ENCODE assay signal across 9 mouse cellular contexts in the genomic region with DNA sequence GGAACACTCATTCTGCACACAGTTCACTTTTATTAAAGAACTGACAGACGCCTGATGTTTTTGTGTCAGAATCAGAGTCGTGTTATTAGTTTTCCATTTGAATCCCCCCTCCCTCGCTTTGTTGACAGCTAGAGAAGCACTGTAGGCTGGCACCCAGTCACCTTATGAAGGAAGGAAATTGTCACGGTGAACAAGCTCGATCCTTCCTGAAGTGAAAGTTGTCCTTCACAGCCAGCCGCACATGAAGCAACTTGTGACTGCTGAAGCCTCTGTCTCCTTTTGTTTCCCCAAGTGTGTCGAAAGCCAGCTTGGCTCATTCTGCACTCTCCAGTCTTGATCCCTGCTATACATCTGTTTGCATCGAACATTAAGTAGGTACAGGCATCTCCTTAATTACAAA.
DNase-seq lines count a peak whose midpoint lies in the region; ATAC-seq lines count a peak whose summit lies in the region.
"Had no signal": no experiment of that assay in that cellular context is flagged by ENCODE, and none has a peak within 500 bp of the region (broad histone marks: within the 10 kb centered on the region; RNA-seq: fewer than 3 reads in every experiment).

No protein-coding gene starts in this region.

- DNase-seq in cerebellum, postnatal 36 days = no peak
- DNase-seq in retina, embryonic 14.5 days (ENCODE audit: low spot score) = no peak

- ATAC-seq in liver, embryonic 15.5 days (ENCODE audit: insufficient read depth) = no peak
- no peak for ATAC-seq in liver, embryonic 12.5 days
- ATAC-seq in forebrain, embryonic 16.5 days = no peak
- ATAC-seq in midbrain, embryonic 16.5 days = no peak
- no peak for ATAC-seq in megakaryocyte-erythroid progenitor cell, adult 5-6 weeks (replicated peaks; ENCODE audit: low FRiP score, low TSS enrichment, poor library complexity, severe bottlenecking)

- no peaks in the 10 kb centered on the region for H3K9me3 ChIP-seq in liver, embryonic 15.5 days (replicated peaks)
- no peaks in the 10 kb centered on the region for H3K9me3 ChIP-seq in liver, embryonic 12.5 days (replicated peaks)
- H3K9me3 ChIP-seq in forebrain, embryonic 16.5 days (ENCODE audit: control insufficient read depth, low read length) = no peaks in the 10 kb centered on the region
- no peaks in the 10 kb centered on the region for H3K9me3 ChIP-seq in midbrain, embryonic 16.5 days (replicated peaks; ENCODE audit: control insufficient read depth, low read length, poor library complexity, severe bottlenecking)
- H3K9me3 ChIP-seq: limb, embryonic 15.5 days had no signal

- H3K27me3 ChIP-seq in liver, embryonic 15.5 days = no peaks in the 10 kb centered on the region
- no peaks in the 10 kb centered on the region for H3K27me3 ChIP-seq in liver, embryonic 12.5 days (replicated peaks)
- no peaks in the 10 kb centered on the region for H3K27me3 ChIP-seq in forebrain, embryonic 16.5 days (replicated peaks; ENCODE audit: control insufficient read depth, insufficient read depth, low read length)
- H3K27me3 ChIP-seq in midbrain, embryonic 16.5 days (ENCODE audit: control insufficient read depth, insufficient read depth, low read depth, low read length) = no peaks in the 10 kb centered on the region
- H3K27me3 ChIP-seq: limb, embryonic 15.5 days had no signal

- no peak overlapping the region for H3K4me3 ChIP-seq in liver, embryonic 15.5 days (replicated peaks)
- no peak overlapping the region for H3K4me3 ChIP-seq in liver, embryonic 12.5 days
- peak overlapping the region; percentile 5; the same call in 1 of the 2 replicates for H3K4me3 ChIP-seq in brown adipose tissue, adult 24 weeks (ENCODE audit: insufficient read depth, low read depth, low read length)
- H3K4me3 ChIP-seq in forebrain, embryonic 16.5 days (replicated peaks; ENCODE audit: low read length) = no peak overlapping the region
- H3K4me3 ChIP-seq in midbrain, embryonic 16.5 days (ENCODE audit: low read depth, low read length) = no peak overlapping the region
- H3K4me3 ChIP-seq: limb, embryonic 15.5 days had no signal

- 34% methylated on average over 8 of the region's 8 CpGs for WGBS in liver, embryonic 15.5 days (ENCODE audit: insufficient replicate concordance)
- WGBS in liver, embryonic 12.5 days (ENCODE audit: insufficient replicate concordance) = 52% methylated on average over 8 of the region's 8 CpGs
- 10% methylated on average over 8 of the region's 8 CpGs for WGBS in forebrain, embryonic 16.5 days
- 25% methylated on average over 8 of the region's 8 CpGs for WGBS in midbrain, embryonic 16.5 days

- no peaks in the 10 kb centered on the region for H3K36me3 ChIP-seq in liver, embryonic 15.5 days (replicated peaks)
- no peaks in the 10 kb centered on the region for H3K36me3 ChIP-seq in liver, embryonic 12.5 days
- no peaks in the 10 kb centered on the region for H3K36me3 ChIP-seq in forebrain, embryonic 16.5 days (ENCODE audit: control insufficient read depth, insufficient read depth)
- H3K36me3 ChIP-seq in midbrain, embryonic 16.5 days (ENCODE audit: control insufficient read depth, insufficient read depth, low read length) = no peaks in the 10 kb centered on the region

- no peak overlapping the region for H3K9ac ChIP-seq in liver, embryonic 15.5 days
- H3K9ac ChIP-seq in liver, embryonic 12.5 days = no peak overlapping the region
- H3K9ac ChIP-seq in forebrain, embryonic 16.5 days (replicated peaks; ENCODE audit: low read depth, low read length) = no peak overlapping the region
- H3K9ac ChIP-seq in midbrain, embryonic 16.5 days (ENCODE audit: low read depth, low read length) = 0 out of 2 replicates have a peak overlapping the region, but pooled peaks have one; percentile 23
- H3K9ac ChIP-seq: limb, embryonic 15.5 days had no signal

- H3K4me2 ChIP-seq in liver, embryonic 15.5 days = 0 out of 2 replicates have a peak overlapping the region, but pooled peaks have one; percentile 23
- H3K4me2 ChIP-seq in liver, embryonic 12.5 days = no peak overlapping the region
- H3K4me2 ChIP-seq in forebrain, embryonic 16.5 days (ENCODE audit: low read length) = peak overlapping the region; percentile 33
- H3K4me2 ChIP-seq in midbrain, embryonic 16.5 days (ENCODE audit: low read length) = no peak overlapping the region
- H3K4me2 ChIP-seq: limb, embryonic 15.5 days had no signal

- H3K4me1 ChIP-seq in liver, embryonic 15.5 days (replicated peaks) = no peaks in the 10 kb centered on the region
- no peaks in the 10 kb centered on the region for H3K4me1 ChIP-seq in liver, embryonic 12.5 days
- 0 out of 2 replicates have a peak, but pooled peaks cover 2% of the 10 kb centered on the region for H3K4me1 ChIP-seq in brown adipose tissue, adult 24 weeks (ENCODE audit: control insufficient read depth, insufficient read depth, insufficient read length, low read length)
- peaks cover 32% of the 10 kb centered on the region for H3K4me1 ChIP-seq in forebrain, embryonic 16.5 days (replicated peaks; ENCODE audit: control insufficient read depth, insufficient read depth, low read length)
- H3K4me1 ChIP-seq in midbrain, embryonic 16.5 days (ENCODE audit: control insufficient read depth, insufficient read depth, low read length) = peaks cover 33% of the 10 kb centered on the region

- H3K27ac ChIP-seq in liver, embryonic 15.5 days (replicated peaks) = no peak overlapping the region
- no peak overlapping the region for H3K27ac ChIP-seq in liver, embryonic 12.5 days
- H3K27ac ChIP-seq in brown adipose tissue, adult 24 weeks (replicated peaks; ENCODE audit: low read depth, low read length) = no peak overlapping the region
- peak overlapping the region; percentile 87 for H3K27ac ChIP-seq in forebrain, embryonic 16.5 days (ENCODE audit: low read length)
- peak overlapping the region; percentile 84 for H3K27ac ChIP-seq in midbrain, embryonic 16.5 days (ENCODE audit: low read length)

Comparison
In these comparisons a context has a peak if more than half of its experiments do, and no peak if none do; other contexts are left out.
1. H3K4me2 ChIP-seq: peak in liver, embryonic 15.5 days (single experiment) and forebrain, embryonic 16.5 days (single experiment); none in liver, embryonic 12.5 days (single experiment) and midbrain, embryonic 16.5 days (single experiment).
2. H3K27ac ChIP-seq: peak in forebrain, embryonic 16.5 days (single experiment) and midbrain, embryonic 16.5 days (single experiment); none in liver, embryonic 15.5 days (single experiment), liver, embryonic 12.5 days (single experiment) and brown adipose tissue, adult 24 weeks (single experiment).